ENCODE assay signal across 24 mouse cellular contexts in genomic region chr3:55465785-55466184, GRCm38 (mm10). TPM values are rescaled to one million over a fixed set of nuclear protein-coding genes. Genes with fewer than 3 reads are reported as not detected.
A peak's percentile ranks its signal among the peaks of the same experiment; 100 is the strongest.
DNase-seq lines count a peak whose midpoint lies in the region; ATAC-seq and TF ChIP-seq lines count a peak whose summit lies in the region.
"Had no signal": no experiment of that assay in that cellular context is flagged by ENCODE, and none has a peak within 500 bp of the region (broad histone marks: within the 10 kb centered on the region; RNA-seq: fewer than 3 reads in every experiment).

No protein-coding gene starts in this region.

- TF ChIP-seq POLR2A in cortical plate, adult 2 months (IDR thresholded peaks at IDR 0.05; ENCODE audit: extremely low read depth, insufficient read depth, low read length): peak; percentile 26

- no peak for DNase-seq in gastrocnemius, adult 2 months
- DNase-seq in gastrocnemius, postnatal 4 days (ENCODE audit: low spot score in 2 of 2): no peak
- DNase-seq in layer of hippocampus, adult 8-10 months (ENCODE audit: low spot score in 2 of 2): peak; percentile 50 to 58
- no peak for DNase-seq in layer of hippocampus, adult 9-10 months (ENCODE audit: low spot score)
- DNase-seq in Patski (ENCODE audit: low read depth, low spot score): no peak
- no peak for DNase-seq in ovary, adult 18-20 months (ENCODE audit: low spot score)
- DNase-seq: adrenal gland, adult 8-10 months; heart, adult 2 months; thymus, postnatal 14 days had no signal

- ATAC-seq in Patski: peak; percentile 24
- ATAC-seq: CD4-positive, CD25-positive, alpha-beta regulatory T cell, adult 4 months; lung, postnatal 0 days had no signal

- intact Hi-C loops in gastrocnemius, adult 2 months (cut with DNase I): loop anchor here (10.0 kb wide), 1 partner anchor 91 kb away; no protein-coding TSS in a partner anchor

- POLR2A ChIA-PET in Patski (lab: Charles Lee): no interaction called here

- in situ Hi-C loops in Patski (cut with MboI; ENCODE audit: low pct_unique_long_range_greater_than_20kb): loop anchor here (5.0 kb wide), 1 partner anchor 73 kb away; no protein-coding TSS in a partner anchor

- CTCF ChIA-PET in Patski (lab: Charles Lee): interaction anchor here (0.9 to 2.9 kb wide), 6 partner anchors 11 to 92 kb away, joined by 3 to 9 read pairs (median 4); no protein-coding TSS in a partner anchor

- peaks cover 4% of the 10 kb centered on the region; the same call in 1 of the 2 replicates for H3K4me1 ChIP-seq in cortical plate, adult 2 months (ENCODE audit: control insufficient read depth, insufficient read depth, low read length)

- H3K4me3 ChIP-seq in gastrocnemius, adult 2 months: peak overlapping the region; percentile 43
- peak overlapping the region; percentile 51 for H3K4me3 ChIP-seq in cortical plate, adult 2 months (ENCODE audit: insufficient read depth, low read length)
- H3K4me3 ChIP-seq: embryonic facial prominence, embryonic 12.5 days; heart, adult 2 months; neural tube, embryonic 12.5 days had no signal

- H3K27me3 ChIP-seq in Patski: no peaks in the 10 kb centered on the region
- H3K27me3 ChIP-seq: embryonic facial prominence, embryonic 12.5 days; neural tube, embryonic 12.5 days had no signal

- TF ChIP-seq CTCF in gastrocnemius, adult 2 months (IDR thresholded peaks at IDR 0.05): no peak
- TF ChIP-seq CTCF in Patski (IDR thresholded peaks at IDR 0.05): no peak
- TF ChIP-seq CTCF in cortical plate, adult 2 months (IDR thresholded peaks at IDR 0.05; ENCODE audit: extremely low read depth, insufficient read depth, low read length): no peak

- H3K27ac ChIP-seq in gastrocnemius, adult 2 months: no peak overlapping the region
- peak overlapping the region; percentile 69 for H3K27ac ChIP-seq in cortical plate, adult 2 months (ENCODE audit: insufficient read depth, low read length)
- H3K27ac ChIP-seq: embryonic facial prominence, embryonic 12.5 days; heart, adult 2 months; liver, embryonic 14.5 days; neural tube, embryonic 12.5 days had no signal

RNA-seq across cellular contexts. Expression of gene Gm21954, which starts 6.2 kb away (rescaled TPM):
- total RNA-seq in gastrocnemius, adult 2 months (2021): not detected
- total RNA-seq in gastrocnemius, postnatal 4 days (2021): not detected
- not detected for total RNA-seq in layer of hippocampus, adult 8-10 months (2022)
- not detected for polyA plus RNA-seq in Patski (2021)
- not detected in 2 replicates for polyA plus RNA-seq in cortical plate, adult 2 months (2012; rRNA removed)
- total RNA-seq: adrenal gland, adult 8-10 months; gastrocnemius, adult 8-10 months; heart, adult 2 months; left cerebral cortex, postnatal 25 days; megakaryocyte, adult 5-6 weeks; MEL; midbrain, postnatal 0 days had no signal
- polyA plus RNA-seq: CD4-positive, CD25-positive, alpha-beta regulatory T cell, adult 4 months; embryonic facial prominence, embryonic 12.5 days; forebrain, embryonic 11.5 days; heart, adult 2 months; heart, embryonic 16.5 days; liver, embryonic 14.5 days; lung, postnatal 0 days; midbrain, postnatal 0 days; neural tube, embryonic 12.5 days; spleen, adult 2 months; stomach, embryonic 16.5 days had no signal

Comparison
In these comparisons a context has a peak if more than half of its experiments do, and no peak if none do; other contexts are left out.
1. DNase-seq: peak in layer of hippocampus, adult 8-10 months (2 of 2); none in gastrocnemius, adult 2 months (single experiment), gastrocnemius, postnatal 4 days (0 of 2), layer of hippocampus, adult 9-10 months (single experiment), Patski (single experiment) and ovary, adult 18-20 months (single experiment).